Mouse (Mus musculus) ES-Bruce4 (cell line): ENCODE data around the gene Ankmy2. TPM values are rescaled to one million over a fixed set of nuclear protein-coding genes. Genes with fewer than 3 reads are reported as not detected.

Experiments
- H3K27ac ChIP-seq: 2 replicates; pipeline ENCODE4 v1.5.1; 2012; ENCODE audit warnings: low read length, inconsistent platforms; ENCODE audit not compliant: insufficient read depth
- H3K27me3 ChIP-seq: 2 replicates; pipeline ENCODE4 v1.6.1; 2012; ENCODE audit warnings: mild to moderate bottlenecking, low read length, inconsistent platforms; ENCODE audit not compliant: control insufficient read depth, poor library complexity, insufficient read depth, severe bottlenecking
- H3K36me3 ChIP-seq: 2 replicates; pipeline ENCODE4 v1.6.1; 2012; ENCODE audit warnings: inconsistent platforms, mild to moderate bottlenecking, low read length, moderate library complexity; ENCODE audit not compliant: control insufficient read depth, poor library complexity, insufficient read depth, severe bottlenecking
- H3K4me1 ChIP-seq: one replicate; pipeline ENCODE4 v1.8.1; 2011; ENCODE audit warnings: low read length; ENCODE audit not compliant: control insufficient read depth, insufficient read depth
- H3K4me3 ChIP-seq: 2 replicates; pipeline ENCODE4 v1.5.1; 2011; ENCODE audit warnings: low read depth, mild to moderate bottlenecking, low read length
- H3K9ac ChIP-seq: 2 replicates; pipeline ENCODE4 v1.6.1; 2012; ENCODE audit warnings: low read depth, mild to moderate bottlenecking, inconsistent platforms; ENCODE audit not compliant: poor library complexity, severe bottlenecking
- H3K9me3 ChIP-seq: replicated peaks from 2 replicates; pipeline ENCODE4 v1.6.1; 2012; ENCODE audit warnings: mild to moderate bottlenecking, low read length, inconsistent platforms; ENCODE audit not compliant: control insufficient read depth, poor library complexity, insufficient read depth, severe bottlenecking
- CTCF ChIP-seq: IDR thresholded peaks from one replicate; pipeline ENCODE4 v1.8.1; 2011; ENCODE audit warnings: low read depth, low read length
- EP300 ChIP-seq: IDR thresholded peaks from 2 replicates; pipeline ENCODE4 v1.6.1; 2011; ENCODE audit warnings: low read depth, low read length; ENCODE audit not compliant: insufficient read depth
- POLR2A ChIP-seq: IDR thresholded peaks from one replicate; pipeline ENCODE4 v1.8.1; 2011; ENCODE audit warnings: low read length; ENCODE audit not compliant: insufficient read depth
- polyA plus RNA-seq: library from polyadenylated mRNA; stranded (reverse); fragments of >200 nt; gene quantifications from 2 replicates; pipeline ENCODE4 v1.2.4, GENCODE M21; 2011; ENCODE audit warnings: low read depth; ENCODE audit not compliant: missing spikeins, insufficient read depth, insufficient read length

The Ankmy2 gene
- polyA plus RNA-seq, 1 experiment, result 25.1 TPM

- Histone ChIP-seq H3K27me3 (no peaks in the 10 kb centered on the region), H3K9me3 (no peaks in the 10 kb centered on the region), H3K4me1 (no peaks in the 10 kb centered on the region), H3K4me3 (no peak overlapping the region), H3K27ac (no peak overlapping the region), H3K36me3 (peaks cover 59% of the 10 kb centered on the region), H3K9ac (no peak overlapping the region)
- TF ChIP-seq CTCF (no peak), POLR2A (no peak), EP300 (no peak)
Observed at GRCm38 (mm10) chr12:36119244-36119643, 37.7 kb upstream of the Ankmy2 start.

GRCm38 (mm10) chr12:36126049-36126448, 30.9 kb upstream of the Ankmy2 start:
- no peak overlapping the region for H3K9ac ChIP-seq
- H3K4me1 ChIP-seq, result no peaks in the 10 kb centered on the region
- TF ChIP-seq CTCF (no peak), EP300 (no peak), POLR2A (no peak)
- H3K9me3 ChIP-seq, result no peaks in the 10 kb centered on the region
- H3K36me3 ChIP-seq, result peaks cover 37% of the 10 kb centered on the region
- no peak overlapping the region for H3K27ac ChIP-seq
- no peak overlapping the region for H3K4me3 ChIP-seq
- H3K27me3 ChIP-seq, result no peaks in the 10 kb centered on the region

GRCm38 (mm10) chr12:36129826-36130225, 27.1 kb upstream of the Ankmy2 start:
- Histone ChIP-seq H3K36me3 (peaks cover 29% of the 10 kb centered on the region), H3K9me3 (no peaks in the 10 kb centered on the region), H3K27me3 (no peaks in the 10 kb centered on the region), H3K4me3 (no peak overlapping the region), H3K9ac (no peak overlapping the region), H3K4me1 (no peaks in the 10 kb centered on the region), H3K27ac (no peak overlapping the region)
- TF ChIP-seq EP300 (no peak), CTCF (no peak), POLR2A (no peak)

GRCm38 (mm10) chr12:36132254-36132653, 24.7 kb upstream of the Ankmy2 start:
- Histone ChIP-seq H3K9ac (no peak overlapping the region), H3K36me3 (peaks cover 34% of the 10 kb centered on the region), H3K4me1 (no peaks in the 10 kb centered on the region), H3K9me3 (no peaks in the 10 kb centered on the region), H3K27me3 (no peaks in the 10 kb centered on the region), H3K4me3 (no peak overlapping the region), H3K27ac (no peak overlapping the region)
- TF ChIP-seq POLR2A, result no peak

- H3K36me3 ChIP-seq, result peaks cover 34% of the 10 kb centered on the region
- no peaks in the 10 kb centered on the region for H3K4me1 ChIP-seq
- no peaks in the 10 kb centered on the region for H3K9me3 ChIP-seq
- no peak for TF ChIP-seq CTCF
- TF ChIP-seq EP300, result no peak
- TF ChIP-seq POLR2A, result no peak
- H3K9ac ChIP-seq, result no peak overlapping the region
- H3K4me3 ChIP-seq, result no peak overlapping the region
- H3K27ac ChIP-seq, result no peak overlapping the region
- no peaks in the 10 kb centered on the region for H3K27me3 ChIP-seq
Observed at GRCm38 (mm10) chr12:36132668-36133067, 24.2 kb upstream of the Ankmy2 start.

DNA sequence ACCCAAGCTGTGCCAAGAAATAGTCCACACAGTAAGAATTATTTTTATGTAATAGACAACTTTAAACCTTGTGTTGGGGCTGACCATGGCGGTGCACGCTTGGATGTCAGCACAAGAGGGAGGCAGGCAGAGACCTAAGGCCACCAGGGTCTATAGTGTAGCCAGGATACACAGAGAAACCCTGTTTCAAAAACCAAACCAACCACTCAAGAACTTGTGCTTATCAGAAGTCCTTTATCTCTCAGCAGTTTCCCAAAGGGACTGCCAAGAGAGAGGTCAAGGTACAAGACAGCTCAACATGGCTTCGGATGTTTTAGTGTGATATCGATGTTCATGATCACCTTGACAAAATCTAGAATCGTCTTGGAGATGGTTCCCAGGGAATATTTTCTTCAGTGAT, 23.4 kb upstream of the Ankmy2 start:
- Histone ChIP-seq H3K9ac (no peak overlapping the region), H3K4me3 (no peak overlapping the region), H3K4me1 (no peaks in the 10 kb centered on the region), H3K36me3 (peaks cover 32% of the 10 kb centered on the region), H3K27ac (no peak overlapping the region), H3K9me3 (no peaks in the 10 kb centered on the region), H3K27me3 (no peaks in the 10 kb centered on the region)
- TF ChIP-seq EP300, result no peak
- TF ChIP-seq POLR2A, result no peak
- no peak for TF ChIP-seq CTCF
